Mouse (Mus musculus) monocyte, adult 5-6 weeks (primary cell): ENCODE results near the gene Krtap5-1. TPM values are rescaled to one million over a fixed set of nuclear protein-coding genes. Genes with fewer than 3 reads are reported as not detected.
"Not testable (repeated sequence)": the region's sequence is repeated elsewhere in the genome, so short reads cannot be mapped to it uniquely, and the experiment has no call there.

ENCODE experiments used
- ATAC-seq: fragments of 153-309, 156-312 bp; replicated peaks from 2 replicates; pipeline ENCODE4 v1.8.0; 2017; ENCODE audit warnings: mild to moderate bottlenecking; ENCODE audit not compliant: low TSS enrichment, insufficient number of reproducible peaks, severe bottlenecking, poor library complexity, low FRiP score
- total RNA-seq: library from RNA; stranded (forward); fragments of 200-1000, 200-491, 200-594 nt; gene quantifications from 3 replicates; pipeline ENCODE4 v1.2.3, GENCODE M21; 2017

Gene Krtap5-1
- total RNA-seq, 1 experiment from 2014 or later = not detected

GRCm38 (mm10) chr7:142314600-142315285, 17.8 kb upstream of the Krtap5-1 start:
- no peak for ATAC-seq

DNA sequence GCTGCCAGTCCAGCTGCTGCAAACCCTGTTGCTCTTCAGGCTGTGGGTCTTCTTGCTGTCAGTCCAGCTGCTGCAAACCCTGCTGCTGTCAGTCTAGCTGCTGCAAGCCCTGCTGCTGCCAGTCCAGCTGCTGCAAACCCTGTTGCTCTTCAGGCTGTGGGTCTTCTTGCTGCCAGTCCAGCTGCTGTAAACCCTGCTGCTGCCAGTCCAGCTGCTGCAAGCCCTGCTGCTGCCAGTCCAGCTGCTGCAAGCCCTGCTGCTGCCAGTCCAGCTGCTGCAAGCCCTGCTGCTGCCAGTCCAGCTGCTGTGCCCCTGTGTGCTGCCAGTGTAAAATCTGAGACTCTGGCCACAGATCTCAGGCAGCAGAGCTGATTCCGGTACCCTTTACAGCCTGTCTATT, 7.0 kb upstream of the Krtap5-1 start:
- not testable (repeated sequence) for ATAC-seq

- no peak for ATAC-seq
These were observed 6.3 kb upstream of the Krtap5-1 start, which contains the start of gene Krtap5-4 for GRCm38 (mm10) chr7:142303249-142303648. TSS of gene Krtap5-4 (plus strand) at chr7:142303549.

GRCm38 (mm10) chr7:142296108-142296507, 810 bp downstream of the Krtap5-1 start:
- not testable (repeated sequence) for ATAC-seq

DNA sequence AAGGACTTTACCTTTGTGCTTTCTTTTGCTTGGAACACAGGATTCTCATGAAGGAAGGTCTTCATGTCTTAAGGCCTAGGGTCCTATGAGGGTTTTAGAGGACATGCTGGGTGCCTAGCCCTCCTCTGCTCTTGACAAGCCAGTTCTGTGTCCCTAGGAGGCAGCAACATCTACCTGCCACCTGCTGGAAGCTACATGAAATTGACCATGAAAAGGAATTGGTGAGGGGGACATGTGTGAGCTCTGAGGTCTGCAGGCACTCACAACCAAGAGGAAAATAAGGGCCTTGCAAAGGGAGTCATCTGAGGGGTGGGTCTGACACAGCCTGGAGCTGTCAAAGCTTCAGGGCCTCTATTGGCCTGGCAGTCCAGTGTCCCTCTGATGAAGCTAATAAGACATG, 1.5 kb downstream of the Krtap5-1 start:
- ATAC-seq = no peak

- peak; percentile 66; the same call in 1 of the 2 replicates for ATAC-seq
These were observed 3.1 kb downstream of the Krtap5-1 start for GRCm38 (mm10) chr7:142293851-142294250.

DNA sequence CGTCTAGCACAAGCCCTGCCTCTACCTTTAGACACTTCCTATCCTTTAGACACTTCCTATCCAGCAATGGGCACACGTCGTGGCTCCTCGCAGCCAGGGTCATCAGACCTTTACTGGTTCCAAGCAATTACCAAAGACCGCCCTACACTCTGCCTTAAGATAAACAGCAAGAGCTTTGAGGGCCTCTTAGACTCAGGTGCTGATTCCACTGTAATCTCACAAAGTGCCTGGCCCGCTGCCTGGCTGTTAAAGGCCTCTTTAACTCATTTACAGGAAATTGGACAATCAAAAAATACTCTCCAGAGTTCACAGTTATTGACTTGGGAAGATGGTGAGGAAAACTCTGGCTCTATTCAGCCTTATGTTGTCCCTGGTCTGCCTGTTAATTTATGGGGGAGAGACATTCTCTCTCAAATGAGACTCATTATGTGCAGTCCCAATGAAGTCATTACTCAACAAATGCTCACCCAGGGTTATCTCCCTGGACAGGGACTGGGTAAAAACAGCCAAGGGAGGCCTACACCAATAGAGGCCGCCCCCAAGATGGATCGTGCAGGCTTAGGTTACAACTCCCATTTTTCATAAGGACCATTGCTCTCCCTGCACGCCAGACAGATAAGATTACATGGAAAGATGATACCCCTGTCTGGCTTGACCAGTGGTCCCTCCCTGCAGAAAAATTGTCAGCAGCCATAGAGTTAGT, 10.9 kb downstream of the Krtap5-1 start:
- not testable (repeated sequence) for ATAC-seq

- no peak for ATAC-seq
These were observed 11.6 kb downstream of the Krtap5-1 start for GRCm38 (mm10) chr7:142285130-142285835.

DNA sequence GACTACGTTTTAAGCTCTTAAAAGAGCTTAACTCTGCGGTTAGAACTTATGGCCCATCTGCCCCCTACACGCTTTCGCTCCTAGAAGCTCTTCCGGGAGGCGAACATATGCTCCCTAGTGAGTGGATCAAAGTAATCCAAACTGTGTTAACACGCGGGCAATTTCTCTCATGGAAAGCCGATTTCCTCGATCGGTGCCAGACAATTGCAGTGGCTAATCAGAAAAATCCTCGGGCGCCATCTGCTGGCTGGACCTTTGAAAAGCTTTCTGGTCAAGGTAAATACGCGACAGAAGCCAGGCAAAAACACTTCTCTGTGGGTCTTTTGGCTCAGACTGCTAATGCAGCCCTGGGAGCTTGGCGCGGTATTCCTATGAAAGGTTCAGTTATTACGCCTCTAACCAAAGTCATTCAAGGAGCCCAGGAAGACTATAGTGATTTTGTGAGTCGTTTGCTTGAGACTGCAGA, 12.3 kb downstream of the Krtap5-1 start:
- peak; percentile 55; the same call in 1 of the 2 replicates for ATAC-seq

GRCm38 (mm10) chr7:142284023-142284591, 12.8 kb downstream of the Krtap5-1 start:
- peak; percentile 59 for ATAC-seq

DNA sequence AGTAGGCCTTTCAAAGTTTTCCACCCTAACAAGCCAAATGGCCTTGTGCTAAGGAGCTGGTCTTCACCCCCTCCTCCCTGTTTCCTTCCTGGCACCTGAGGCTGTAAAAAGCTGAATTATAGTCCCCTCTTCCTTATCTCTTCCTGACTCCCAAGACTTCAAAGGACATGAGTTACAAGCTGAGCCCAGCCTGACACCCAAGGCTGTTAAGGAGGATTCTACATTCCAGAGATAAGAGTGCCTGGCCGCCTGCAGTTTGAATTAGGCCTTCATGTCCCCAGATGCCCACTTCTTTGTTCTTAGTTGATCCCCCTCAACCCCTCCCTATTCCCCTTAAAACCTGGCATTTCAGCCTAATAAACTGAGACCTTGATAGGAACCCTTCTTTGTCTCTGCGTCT, 14.1 kb downstream of the Krtap5-1 start:
- ATAC-seq = not testable (repeated sequence)

- not testable (repeated sequence) for ATAC-seq
These were observed 17.6 kb downstream of the Krtap5-1 start for GRCm38 (mm10) chr7:142279291-142279690.

GRCm38 (mm10) chr7:142278183-142278582, 18.7 kb downstream of the Krtap5-1 start:
- peak; percentile 74 for ATAC-seq

- not testable (repeated sequence) for ATAC-seq
These were observed 22.7 kb downstream of the Krtap5-1 start, which contains the start of gene Gm4559 for GRCm38 (mm10) chr7:142274263-142274662. TSS of gene Gm4559 (minus strand) at chr7:142274363.

GRCm38 (mm10) chr7:142258254-142258653, 38.7 kb downstream of the Krtap5-1 start, which contains the start of gene Gm2431:
TSS of gene Gm2431 (minus strand) at chr7:142258354.
- not testable (repeated sequence) for ATAC-seq

DNA sequence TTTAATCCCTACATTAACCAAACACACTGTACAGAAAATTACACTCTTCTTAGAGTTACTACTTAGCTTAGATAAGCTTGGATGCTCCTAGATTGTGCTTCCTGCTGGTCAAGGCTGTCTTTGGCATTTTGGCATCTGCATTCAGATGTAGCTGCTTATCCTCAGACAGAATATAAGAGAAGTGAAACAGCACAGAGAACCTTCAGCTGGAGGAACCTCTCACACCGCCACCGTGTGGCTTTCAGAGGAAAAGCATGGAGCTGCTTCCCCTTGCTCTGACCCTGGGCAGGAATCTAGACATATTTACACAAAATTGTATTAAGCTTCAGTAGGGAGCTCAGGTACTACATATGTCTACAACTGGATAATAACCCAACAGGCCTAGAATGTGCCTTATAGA, 41.4 kb downstream of the Krtap5-1 start:
- ATAC-seq = peak; percentile 61; the same call in 1 of the 2 replicates

DNA sequence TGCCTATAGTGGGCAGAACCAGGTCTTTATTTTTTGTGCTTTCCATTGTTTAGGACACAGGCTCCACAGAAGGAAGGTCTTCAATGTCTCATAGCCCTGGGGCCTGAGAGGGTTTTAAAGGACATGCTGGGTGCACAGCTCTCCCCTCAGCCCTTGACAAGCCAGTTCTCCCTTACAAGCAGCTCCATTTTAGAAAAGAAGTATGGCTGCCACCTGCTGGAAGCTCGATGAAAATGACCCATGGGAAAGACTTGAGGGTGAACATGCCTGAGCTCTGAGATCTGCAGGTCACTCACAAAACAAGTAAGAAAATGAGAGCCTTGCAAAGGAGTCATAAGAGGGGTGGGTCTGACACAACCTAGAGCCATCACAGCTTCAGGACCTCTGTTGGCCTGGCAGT, 47.1 kb downstream of the Krtap5-1 start:
- ATAC-seq = no peak
